Comparison of ENCODE assay signal across 9 mouse cellular contexts in the genomic region with DNA sequence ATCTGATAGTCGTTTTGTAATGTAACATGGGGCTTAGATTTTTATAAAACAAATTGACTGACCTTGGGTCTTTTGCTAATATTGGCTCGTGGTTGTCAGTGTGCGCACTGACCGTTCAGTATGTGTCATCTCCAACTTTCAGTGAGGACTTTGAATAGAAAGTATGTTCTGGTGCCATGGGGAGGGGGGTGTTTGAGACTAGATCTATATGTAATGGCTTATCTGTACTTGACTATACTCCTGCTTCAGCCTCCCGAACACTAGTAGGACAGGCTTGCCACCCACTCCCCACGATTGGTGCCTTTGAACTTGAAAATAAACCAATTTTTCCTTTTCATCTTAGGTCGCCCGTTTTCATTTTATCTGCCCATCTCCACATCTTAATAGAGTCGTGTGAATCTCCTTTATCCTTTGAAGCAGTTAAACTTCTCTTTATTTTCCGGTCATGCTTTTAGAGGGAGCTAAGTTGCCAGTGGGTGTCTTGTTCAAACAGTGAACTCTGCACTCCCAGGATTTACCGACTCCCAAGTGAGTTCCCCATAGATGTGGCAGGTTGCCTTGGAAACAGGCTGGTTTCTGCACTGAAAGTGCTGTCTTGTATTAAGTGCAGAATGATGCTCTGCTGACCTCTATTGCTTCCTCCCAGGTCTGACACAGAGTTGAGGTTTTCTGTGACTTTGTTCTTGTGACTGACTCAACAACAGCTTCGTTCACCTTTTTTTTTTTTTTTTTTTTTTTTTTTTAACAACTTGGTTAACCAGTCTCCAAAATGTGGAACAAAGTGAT.
DNase-seq lines count a peak whose midpoint lies in the region; ATAC-seq lines count a peak whose summit lies in the region.
"Had no signal": no experiment of that assay in that cellular context is flagged by ENCODE, and none has a peak within 500 bp of the region (broad histone marks: within the 10 kb centered on the region; RNA-seq: fewer than 3 reads in every experiment).

No protein-coding gene starts in this region.

- no peak overlapping the region for H3K4me3 ChIP-seq in forebrain, embryonic 11.5 days (ENCODE audit: low read depth, low read length)
- H3K4me3 ChIP-seq in heart, embryonic 12.5 days: no peak overlapping the region

- H3K4me2 ChIP-seq in forebrain, embryonic 11.5 days (ENCODE audit: low read depth, low read length, severe bottlenecking): no peak overlapping the region
- no peak overlapping the region for H3K4me2 ChIP-seq in heart, embryonic 12.5 days

- peak; percentile 76 for ATAC-seq in forebrain, embryonic 11.5 days (replicated peaks; ENCODE audit: low FRiP score)
- ATAC-seq in heart, embryonic 12.5 days (ENCODE audit: insufficient number of reproducible peaks, low FRiP score): no peak

- no peak overlapping the region for H3K9ac ChIP-seq in forebrain, embryonic 11.5 days (ENCODE audit: low read length)
- no peak overlapping the region for H3K9ac ChIP-seq in heart, embryonic 12.5 days

- DNase-seq in adrenal gland, postnatal 14 days: peak; percentile 16
- DNase-seq in adrenal gland, adult 2 months: no peak
- DNase-seq in 416B (ENCODE audit: low read depth): peak; percentile 1
- DNase-seq in forebrain, embryonic 11.5 days (ENCODE audit: low spot score): no peak
- peak; percentile 22 to 32 for DNase-seq in left cerebral cortex, postnatal 14 days (ENCODE audit: low spot score in 2 of 2)
- DNase-seq in cerebellum, adult 9-11 months: no peak
- DNase-seq in lung, postnatal 25 days (ENCODE audit: low spot score): no peak
- DNase-seq: thymus, postnatal 36 days had no signal

- H3K4me1 ChIP-seq in forebrain, embryonic 11.5 days (replicated peaks; ENCODE audit: control insufficient read depth, insufficient read depth, low read length): peaks cover 8% of the 10 kb centered on the region; the same call in 1 of the 2 replicates
- H3K4me1 ChIP-seq in heart, embryonic 12.5 days (replicated peaks): peaks cover 13% of the 10 kb centered on the region

- no peaks in the 10 kb centered on the region for H3K9me3 ChIP-seq in forebrain, embryonic 11.5 days (ENCODE audit: control insufficient read depth, low read length)
- H3K9me3 ChIP-seq in heart, embryonic 12.5 days (replicated peaks): no peaks in the 10 kb centered on the region

- intact Hi-C loops in left cerebral cortex, postnatal 14 days (cut with DNase I): no loop called here

- 48% methylated on average over 12 of the region's 12 CpGs for WGBS in forebrain, embryonic 11.5 days
- 79% methylated on average over 12 of the region's 12 CpGs for WGBS in heart, embryonic 12.5 days

- no peak overlapping the region for H3K27ac ChIP-seq in forebrain, embryonic 11.5 days (ENCODE audit: low read depth, low read length)
- no peak overlapping the region for H3K27ac ChIP-seq in heart, embryonic 12.5 days (ENCODE audit: poor library complexity, severe bottlenecking)

- H3K36me3 ChIP-seq in forebrain, embryonic 11.5 days (ENCODE audit: control insufficient read depth, insufficient read depth, low read length): no peaks in the 10 kb centered on the region
- H3K36me3 ChIP-seq in heart, embryonic 12.5 days: no peaks in the 10 kb centered on the region

- H3K27me3 ChIP-seq in forebrain, embryonic 11.5 days (ENCODE audit: control insufficient read depth, insufficient read depth, low read length): no peaks in the 10 kb centered on the region
- no peaks in the 10 kb centered on the region for H3K27me3 ChIP-seq in heart, embryonic 12.5 days (replicated peaks)

Comparison
In these comparisons a context has a peak if more than half of its experiments do, and no peak if none do; other contexts are left out.
1. DNase-seq: peak in adrenal gland, postnatal 14 days (single experiment), 416B (single experiment) and left cerebral cortex, postnatal 14 days (2 of 2); none in adrenal gland, adult 2 months (single experiment), forebrain, embryonic 11.5 days (single experiment), cerebellum, adult 9-11 months (single experiment) and lung, postnatal 25 days (single experiment).